Mouse (Mus musculus): ENCODE results near the gene Arhgdib.

Arhgdib gene

DNA sequence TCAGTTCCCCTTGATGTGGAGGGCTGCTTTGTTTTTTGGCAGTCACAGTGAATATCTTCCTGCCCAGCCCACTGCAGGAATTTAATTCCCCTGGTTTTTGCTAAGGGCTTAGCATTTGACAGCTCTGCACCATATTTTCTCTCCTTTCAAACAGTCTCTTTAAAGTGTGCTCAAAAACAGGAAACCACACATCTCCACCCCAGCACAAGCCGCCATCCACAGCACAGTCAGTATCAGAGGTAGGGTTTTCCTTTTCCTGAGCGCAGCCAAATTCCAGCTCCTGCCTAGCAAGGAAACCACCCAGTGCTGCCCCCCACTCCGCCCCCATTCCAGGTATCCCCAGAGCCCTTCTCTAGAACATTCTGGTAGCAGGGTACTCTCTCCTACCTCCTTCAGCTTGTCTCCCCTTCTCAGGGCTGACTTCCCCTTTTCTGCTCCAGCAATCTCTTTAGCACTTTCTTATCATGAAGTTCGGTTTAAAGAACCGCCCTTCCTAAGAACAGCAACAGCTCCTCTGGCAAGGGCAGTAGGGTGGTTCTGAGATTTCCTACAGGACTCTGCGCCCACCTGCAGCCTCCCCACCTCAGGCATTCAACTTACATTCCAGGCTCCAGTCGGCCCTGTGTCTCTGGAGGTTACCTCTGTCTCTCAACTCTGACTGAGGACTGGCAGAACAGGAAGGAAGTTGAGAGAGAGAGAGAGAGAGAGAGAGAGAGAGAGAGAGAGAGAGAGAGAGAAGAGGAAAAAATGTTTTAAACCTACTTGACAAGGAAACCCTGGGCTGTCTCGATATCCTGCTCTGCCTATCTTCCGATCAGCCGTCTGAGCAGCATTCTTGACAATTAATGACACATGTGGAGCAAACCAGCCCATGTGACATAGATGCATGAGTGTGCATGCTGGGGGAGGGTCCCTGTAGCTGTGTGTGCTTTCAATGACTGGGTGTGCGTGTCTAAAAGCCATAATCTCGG is at the start of gene Arhgdib:
Gene Arhgdib (minus strand): TSS at position 849 of the 971 bp plus-strand sequence.
- peak; percentile 32; the same call in 1 of the 2 replicates for TF ChIP-seq GATA4 (IDR thresholded peaks at IDR 0.05; ENCODE audit: insufficient replicate concordance, low read length)

DNA sequence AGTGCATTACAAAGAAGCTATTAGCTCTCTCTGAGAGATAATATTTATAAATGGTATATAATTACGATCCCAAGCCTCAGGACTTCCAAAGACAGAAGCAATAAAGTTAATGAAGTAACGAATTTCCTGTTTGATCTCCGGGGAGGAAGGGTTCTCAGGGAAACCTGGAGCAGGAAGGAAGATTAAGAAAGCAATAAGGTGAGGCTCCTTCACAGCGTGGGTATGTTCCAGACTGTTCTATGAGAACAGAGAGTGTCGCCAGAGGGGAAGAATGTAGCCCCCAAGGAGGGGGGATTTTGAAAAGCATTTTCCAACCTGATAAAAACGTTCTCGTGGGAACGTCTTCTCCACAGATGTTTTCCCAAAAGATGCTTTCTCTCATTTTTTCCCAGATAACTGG is 48.9 kb upstream of the Arhgdib start:
- no peak for TF ChIP-seq GATA4 (IDR thresholded peaks at IDR 0.05; ENCODE audit: insufficient replicate concordance, low read length)

DNA sequence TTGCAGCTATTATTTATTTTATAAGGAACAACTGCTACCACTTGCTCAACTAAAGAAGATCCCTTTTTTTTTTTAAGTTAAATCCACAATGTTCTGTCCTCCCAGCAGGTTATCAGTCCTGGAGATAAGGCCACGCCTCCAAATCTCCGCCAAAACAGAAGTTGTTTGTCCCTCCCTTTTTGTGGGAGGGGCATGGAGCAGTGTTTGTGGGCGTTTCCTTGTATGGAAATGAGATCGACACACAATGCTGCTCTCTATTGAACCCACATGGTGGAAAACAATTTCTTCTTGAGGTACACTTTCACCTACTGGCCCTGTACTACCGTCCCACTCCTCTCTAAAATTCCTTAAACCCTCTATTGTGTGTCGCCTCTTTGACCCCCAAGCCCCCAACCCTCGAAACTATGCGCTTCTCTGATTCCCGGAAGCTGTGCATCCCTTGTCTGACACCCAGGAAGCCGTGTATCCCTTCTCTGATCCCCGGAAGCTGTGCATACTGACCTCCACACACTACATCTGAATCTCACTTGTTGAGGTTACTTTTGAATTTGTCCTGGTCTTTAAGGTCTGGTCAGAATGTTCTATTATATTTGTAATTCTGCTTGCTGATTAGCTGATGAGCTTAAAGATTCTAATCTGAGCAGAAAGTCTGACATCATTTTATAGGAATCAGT is 48.3 kb upstream of the Arhgdib start:
- TF ChIP-seq GATA4 (IDR thresholded peaks at IDR 0.05; ENCODE audit: insufficient replicate concordance, low read length) = no peak

DNA sequence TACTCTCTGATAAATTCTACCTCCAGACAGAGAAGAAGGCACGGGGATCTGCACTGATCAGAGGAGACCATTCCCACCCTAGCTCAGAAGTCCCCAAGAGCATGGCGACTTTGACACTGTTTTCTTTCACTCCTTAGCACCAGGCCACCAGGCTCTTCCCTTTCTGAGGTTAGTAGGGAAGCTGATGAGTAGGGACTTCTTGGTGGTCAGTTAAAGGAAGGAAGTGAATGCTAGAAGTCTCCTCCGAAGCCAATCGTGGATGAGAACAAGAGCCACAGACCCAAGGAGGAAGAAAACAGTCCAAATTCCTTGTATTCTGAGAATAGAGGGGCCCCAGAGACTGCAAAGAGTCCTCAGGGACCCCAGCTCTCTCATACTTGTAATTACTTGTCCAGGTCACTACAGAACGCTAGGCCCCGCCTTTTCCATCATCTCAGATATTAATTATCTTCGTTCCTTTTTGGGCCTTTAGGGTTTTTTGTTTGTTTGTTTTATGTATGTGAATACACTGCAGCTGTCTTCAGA is 46.9 kb upstream of the Arhgdib start:
- TF ChIP-seq GATA4 (IDR thresholded peaks at IDR 0.05; ENCODE audit: insufficient replicate concordance, low read length) = no peak

DNA sequence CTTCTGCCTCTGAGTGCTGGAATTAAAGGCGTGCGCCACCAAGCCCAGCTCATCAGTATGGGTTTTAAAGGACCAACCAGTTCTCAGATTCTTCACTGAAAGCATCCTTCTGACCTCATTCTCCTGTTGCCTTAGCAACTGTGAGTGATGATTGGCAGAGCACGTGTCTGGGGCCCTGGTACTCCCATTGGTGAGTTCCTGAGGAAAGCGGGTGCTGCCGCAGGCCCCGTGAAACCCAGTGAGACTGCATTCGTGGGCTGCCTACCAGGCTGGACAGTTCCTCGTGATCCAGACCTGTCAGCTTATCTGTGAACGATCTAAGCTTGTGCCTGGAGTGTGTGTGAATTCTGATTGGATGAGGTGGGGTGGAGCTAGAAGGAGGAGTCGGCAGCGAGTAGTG is 45.0 kb upstream of the Arhgdib start:
- no peak for TF ChIP-seq GATA4 (IDR thresholded peaks at IDR 0.05; ENCODE audit: insufficient replicate concordance, low read length)

DNA sequence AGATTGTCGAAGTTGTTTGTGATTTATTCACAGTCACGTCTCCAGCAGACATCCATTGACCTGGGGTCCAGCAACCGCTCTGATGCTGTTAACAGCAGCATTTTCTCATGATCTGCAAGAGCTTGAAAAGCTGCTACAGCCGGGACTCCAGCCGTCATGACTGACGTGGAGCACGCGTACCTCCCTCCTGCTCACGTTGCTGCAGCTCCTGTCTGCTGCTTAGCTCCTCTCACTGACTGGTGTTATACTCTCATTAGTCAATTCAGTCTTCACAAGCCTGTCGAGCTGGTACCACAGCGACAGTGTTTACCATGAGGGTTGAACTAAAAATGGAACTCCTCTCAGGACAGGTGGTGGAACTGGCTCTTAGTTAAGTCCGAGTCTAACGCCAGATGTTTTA is 44.3 kb upstream of the Arhgdib start:
- no peak for TF ChIP-seq GATA4 (IDR thresholded peaks at IDR 0.05; ENCODE audit: insufficient replicate concordance, low read length)

DNA sequence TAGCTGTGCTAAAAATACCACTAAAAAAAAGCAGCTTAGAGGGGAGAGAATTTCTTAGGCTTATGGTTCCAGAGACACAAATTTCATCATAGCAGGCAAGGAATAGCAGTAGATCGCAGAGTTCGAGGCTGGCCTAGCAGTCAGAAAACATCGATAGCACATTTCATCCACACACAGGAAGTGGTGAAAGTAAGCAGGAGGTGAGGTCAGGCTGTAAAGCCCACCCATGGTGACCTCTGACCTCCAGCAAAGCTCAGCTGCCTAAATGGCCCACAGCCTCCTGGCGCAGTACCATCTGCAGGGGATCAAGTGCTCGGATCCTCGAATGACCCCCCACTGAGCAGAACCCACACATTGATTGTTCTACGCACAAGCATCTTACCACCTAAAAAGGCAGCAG is 41.5 kb upstream of the Arhgdib start:
- TF ChIP-seq GATA4 (IDR thresholded peaks at IDR 0.05; ENCODE audit: insufficient replicate concordance, low read length) = no peak

DNA sequence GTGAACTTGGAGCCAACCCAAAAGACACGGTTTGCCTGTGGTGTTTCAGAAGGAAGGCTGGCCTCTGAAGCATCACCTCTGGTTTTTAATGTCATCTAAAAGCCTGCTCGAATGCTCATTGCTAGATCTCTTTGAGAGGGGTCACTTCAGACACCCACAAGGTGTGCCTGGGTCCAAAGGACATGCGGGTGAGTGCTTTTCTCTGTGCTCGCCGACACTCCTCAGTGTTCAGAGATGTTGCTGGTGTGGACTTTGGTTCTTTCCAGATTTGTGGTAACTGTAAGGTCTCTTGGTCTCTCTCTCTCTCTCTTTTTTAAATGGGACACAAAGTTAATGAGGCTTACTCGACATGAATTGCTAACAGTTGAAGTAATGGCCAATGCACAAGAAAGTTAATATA is 40.9 kb upstream of the Arhgdib start:
- no peak for TF ChIP-seq GATA4 (IDR thresholded peaks at IDR 0.05; ENCODE audit: insufficient replicate concordance, low read length)

DNA sequence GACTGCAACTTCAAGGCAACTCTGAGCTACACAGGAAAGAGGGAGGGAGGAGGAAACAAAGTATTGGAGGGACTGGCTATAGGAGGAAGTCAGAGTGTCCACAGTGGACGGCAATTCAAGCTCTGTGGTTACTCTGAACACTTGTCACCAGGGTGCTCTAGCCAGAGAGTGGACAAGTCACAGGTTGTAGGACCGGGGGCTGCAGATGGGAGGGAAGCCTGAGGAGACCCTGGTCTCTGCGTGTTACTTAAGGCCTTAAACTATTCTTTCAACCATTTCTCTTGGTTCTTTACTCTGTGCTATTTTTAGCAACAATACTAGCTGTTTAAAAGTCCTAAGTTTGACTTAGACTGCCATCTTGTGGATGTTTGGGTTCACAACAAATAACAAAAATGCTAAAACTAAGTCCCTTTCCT is 38.6 kb upstream of the Arhgdib start:
- TF ChIP-seq GATA4 (IDR thresholded peaks at IDR 0.05; ENCODE audit: insufficient replicate concordance, low read length) = no peak

DNA sequence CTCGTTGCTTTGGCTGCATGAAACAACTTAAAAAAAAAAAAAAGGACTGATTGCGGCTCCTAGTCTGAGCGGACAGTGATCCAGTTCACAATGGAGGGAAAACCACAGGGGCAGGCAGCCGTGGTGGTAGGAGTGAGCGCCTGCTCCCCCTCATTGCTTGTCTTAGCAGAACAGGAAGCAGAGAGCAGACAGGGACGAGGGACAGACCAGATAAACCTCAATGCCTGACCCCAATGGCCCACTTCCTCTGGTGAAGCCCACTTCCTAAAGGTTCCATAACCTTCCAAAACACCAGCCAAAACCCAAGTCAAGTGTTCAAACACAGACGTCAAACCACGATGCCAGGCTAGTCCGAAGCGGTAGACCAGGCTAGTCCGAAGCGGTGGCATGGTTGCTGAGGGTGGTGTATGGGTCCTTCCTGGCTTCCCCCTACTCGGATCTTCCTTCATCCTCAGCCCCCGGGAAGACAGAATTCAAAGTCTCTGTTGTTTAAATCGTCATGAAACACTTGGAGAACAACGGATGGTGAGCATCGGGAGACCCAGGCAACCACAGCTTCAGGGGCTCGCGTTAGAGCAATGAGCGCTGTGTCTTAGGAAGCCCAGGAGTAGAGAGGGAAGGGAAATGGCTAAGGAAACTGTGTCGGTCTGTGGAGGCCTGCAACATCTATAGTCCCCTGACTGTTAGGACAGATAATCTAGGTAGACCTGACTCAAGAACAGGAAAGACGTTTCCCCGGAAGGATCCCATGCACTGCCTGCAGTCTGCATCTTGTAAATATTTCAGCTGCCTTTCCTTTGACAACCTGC is 37.8 kb upstream of the Arhgdib start:
- no peak; the same call in 1 of the 2 replicates for TF ChIP-seq GATA4 (IDR thresholded peaks at IDR 0.05; ENCODE audit: insufficient replicate concordance, low read length)

DNA sequence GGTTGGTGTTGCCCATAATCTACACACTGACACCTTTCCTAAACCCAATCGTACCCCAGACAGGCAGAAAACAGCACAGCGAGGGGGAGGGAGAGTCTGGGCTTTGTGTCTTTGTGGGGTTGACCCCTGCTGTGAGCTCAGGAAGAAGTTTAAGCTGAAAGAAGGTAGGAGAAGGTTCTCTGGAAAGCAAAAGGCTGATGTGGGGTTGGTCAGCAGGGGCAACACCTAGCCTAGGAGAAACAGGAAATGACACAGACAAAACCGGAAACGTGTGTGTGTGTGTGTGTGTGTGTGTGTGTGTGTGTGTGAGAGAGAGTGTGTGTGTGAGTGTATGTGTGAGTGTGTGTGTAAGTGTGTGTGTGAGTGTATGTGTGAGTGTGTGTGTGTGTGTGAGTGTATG is 25.8 kb upstream of the Arhgdib start:
- TF ChIP-seq GATA4 (IDR thresholded peaks at IDR 0.05; ENCODE audit: insufficient replicate concordance, low read length) = no peak

DNA sequence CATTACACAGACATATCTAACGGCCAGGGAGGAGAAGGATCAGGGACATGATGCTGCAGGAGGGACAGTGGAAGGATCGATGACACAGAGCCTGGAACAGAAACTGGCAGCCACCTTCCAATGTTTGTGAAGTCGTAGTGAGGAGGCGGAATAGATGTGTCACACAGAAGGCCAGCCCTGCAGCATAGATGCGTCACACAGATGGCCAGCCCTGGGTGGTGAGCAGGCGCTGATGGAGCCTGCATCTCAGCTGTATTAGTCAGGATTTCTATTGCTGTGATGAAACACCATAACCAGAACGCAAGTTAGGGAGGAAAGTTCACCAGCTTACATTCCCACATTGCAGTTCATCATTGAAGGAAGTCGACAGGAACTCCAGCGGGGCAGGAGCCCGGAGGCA is 24.2 kb upstream of the Arhgdib start:
- TF ChIP-seq GATA4 (IDR thresholded peaks at IDR 0.05; ENCODE audit: insufficient replicate concordance, low read length) = no peak

DNA sequence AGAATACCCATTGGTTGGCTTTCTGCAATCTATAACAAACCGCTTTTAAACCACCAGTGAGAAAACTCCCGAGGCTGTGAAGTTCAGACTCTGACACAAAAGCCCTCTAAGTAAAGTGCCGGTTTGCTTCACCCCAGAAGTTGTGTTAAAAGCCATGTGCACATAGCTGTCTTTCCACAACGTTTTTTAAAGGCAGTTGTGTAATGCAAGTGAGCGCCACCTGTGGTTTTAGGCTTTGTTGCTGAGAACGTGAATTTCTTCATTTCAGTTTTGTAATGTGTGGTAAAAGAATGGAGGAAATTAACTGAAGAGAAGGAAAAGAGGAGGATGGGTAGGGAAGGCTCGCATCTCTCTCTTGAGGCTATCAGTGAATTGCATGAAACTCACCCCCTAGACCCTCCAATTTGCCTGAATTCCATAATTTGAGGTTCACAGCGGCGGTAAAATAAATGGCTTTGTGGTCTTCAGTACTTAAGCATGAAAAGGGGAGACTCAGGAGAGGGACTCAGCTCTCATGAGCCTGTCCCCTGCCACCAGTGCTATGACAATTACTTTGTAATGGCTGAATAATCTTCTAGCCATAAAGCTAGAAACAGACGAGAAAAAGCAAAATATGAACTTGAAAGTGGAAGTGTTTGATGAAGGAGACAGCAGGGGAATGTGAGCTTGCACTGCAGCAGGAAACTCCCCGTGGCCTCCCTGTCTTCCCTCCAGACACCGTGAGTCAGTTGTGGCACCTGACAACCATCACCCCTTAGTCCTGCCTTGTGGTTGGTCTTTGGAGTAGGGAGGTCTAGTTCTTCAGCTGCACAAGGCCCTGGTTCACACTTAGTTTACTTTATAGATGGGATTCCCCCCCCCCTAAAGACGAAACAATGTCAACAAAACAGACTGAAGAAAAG is 23.2 kb upstream of the Arhgdib start:
- TF ChIP-seq GATA4 (IDR thresholded peaks at IDR 0.05; ENCODE audit: insufficient replicate concordance, low read length) = no peak

DNA sequence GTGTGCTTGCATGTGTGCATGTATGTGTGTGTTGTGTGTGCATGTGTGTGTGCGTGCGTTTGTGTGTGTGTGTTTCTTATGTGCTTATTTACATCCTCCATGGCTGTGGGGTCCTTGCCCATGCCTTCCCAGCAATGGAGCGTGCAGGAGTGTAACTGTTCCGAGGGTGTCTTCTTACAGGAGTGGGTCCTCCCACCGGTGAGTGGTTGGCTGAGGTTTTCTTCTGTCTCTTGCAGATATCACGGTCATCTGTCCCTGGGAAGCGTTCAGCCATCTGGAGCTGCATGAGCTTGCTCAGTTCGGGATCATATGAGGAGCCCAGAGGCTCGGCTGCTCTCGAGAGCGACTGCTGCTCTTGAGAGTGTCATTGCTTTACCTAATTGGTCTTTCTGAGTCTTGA is 21.3 kb upstream of the Arhgdib start:
- no peak for TF ChIP-seq GATA4 (IDR thresholded peaks at IDR 0.05; ENCODE audit: insufficient replicate concordance, low read length)
